Mouse (Mus musculus) heart, embryonic 15.5 days (tissue): Measurements from ENCODE around the gene Gla. TPM values are rescaled to one million over a fixed set of nuclear protein-coding genes. Genes with fewer than 3 reads are reported as not detected.

ENCODE experiments used
- ATAC-seq: fragments of 200-750 bp; cut with Nextera tagmentation; replicated peaks from 2 replicates; pipeline ENCODE4 v1.8.0; 2017; ENCODE audit warnings: low read depth, moderate TSS enrichment; ENCODE audit not compliant: insufficient number of reproducible peaks, insufficient read depth, low FRiP score
- H3K27ac ChIP-seq: fragments of 300-500 bp; sonication (generic); 2 replicates; pipeline ENCODE4 v1.5.1; 2015; ENCODE audit warnings: mild to moderate bottlenecking, inconsistent platforms
- H3K27me3 ChIP-seq: fragments of 300-500 bp; sonication (generic); 2 replicates; pipeline ENCODE4 v1.6.1; 2015; ENCODE audit warnings: inconsistent platforms
- H3K36me3 ChIP-seq: fragments of 300-500 bp; sonication (generic); 2 replicates; pipeline ENCODE4 v1.6.1; 2015; ENCODE audit warnings: mild to moderate bottlenecking, inconsistent platforms
- H3K4me1 ChIP-seq: fragments of 300-500 bp; sonication (generic); replicated peaks from 2 replicates; pipeline ENCODE4 v1.6.1; 2015; ENCODE audit warnings: inconsistent platforms
- H3K4me2 ChIP-seq: fragments of 300-500 bp; sonication (generic); 2 replicates; pipeline ENCODE4 v1.6.1; 2015; ENCODE audit warnings: inconsistent platforms, mild to moderate bottlenecking, moderate library complexity
- H3K4me3 ChIP-seq: fragments of 300-500 bp; sonication (generic); 2 replicates; pipeline ENCODE4 v1.5.1; 2015; ENCODE audit warnings: mild to moderate bottlenecking, inconsistent platforms
- H3K9ac ChIP-seq: fragments of 300-500 bp; sonication (generic); 2 replicates; pipeline ENCODE4 v1.6.1; 2015; ENCODE audit warnings: mild to moderate bottlenecking, inconsistent platforms
- H3K9me3 ChIP-seq: fragments of 300-500 bp; sonication (generic); replicated peaks from 2 replicates; pipeline ENCODE4 v1.6.1; 2016; ENCODE audit warnings: inconsistent platforms
- WGBS: fragments of 180-500 bp; shearing (Covaris S2); methylation state at CpG from one replicate; pipeline ENCODE4 v1.1.7; 2015; ENCODE audit warnings: mixed read lengths; 5-methylcytosine and 5-hydroxymethylcytosine counted together
- polyA plus RNA-seq: library from polyadenylated mRNA; unstranded; fragments of >200 nt; fragmentation: Nextera tagmentation; extraction: Ambion mirVana; gene quantifications from 2 replicates; pipeline ENCODE4 v1.2.1, GENCODE M21; 2015

Gene Gla
- polyA plus RNA-seq, 1 experiment from 2014 or later: 2.8 TPM

DNA sequence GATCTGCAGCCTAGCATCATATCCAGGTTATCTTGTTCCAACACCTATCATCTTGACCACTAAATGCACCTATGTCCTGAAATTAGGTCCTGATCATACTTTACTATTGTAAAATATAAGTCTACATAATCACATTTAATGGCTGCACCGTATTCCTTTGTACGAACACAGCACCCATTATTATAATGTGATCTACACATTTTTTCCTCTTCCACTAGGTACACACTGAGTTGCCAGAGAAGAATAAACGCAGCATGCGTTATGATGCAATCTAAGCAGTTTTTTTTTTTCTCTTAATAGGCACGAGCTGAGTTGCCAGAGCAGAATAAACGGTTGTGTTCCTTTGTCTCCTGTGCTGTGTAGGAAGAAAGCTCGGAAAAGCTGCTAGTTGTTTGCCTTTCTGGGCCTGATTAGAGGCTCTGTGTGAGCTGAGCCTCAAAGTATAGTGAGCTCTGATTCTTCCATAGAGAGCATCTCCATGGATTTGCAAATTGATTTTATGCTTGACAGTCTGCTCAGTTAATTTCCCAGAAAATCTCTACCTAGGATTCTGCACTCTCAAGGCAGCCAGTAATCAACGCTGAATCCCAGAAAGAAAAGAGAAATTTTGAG is 19.4 kb upstream of the Gla start:
- Histone ChIP-seq H3K4me3 (no peak overlapping the region), H3K27me3 (no peaks in the 10 kb centered on the region), H3K9ac (no peak overlapping the region), H3K36me3 (no peaks in the 10 kb centered on the region), H3K27ac (no peak overlapping the region), H3K4me2 (no peak overlapping the region), H3K9me3 (no peaks in the 10 kb centered on the region), H3K4me1 (no peaks in the 10 kb centered on the region)
- 65% methylated on average over 8 of the region's 8 CpGs for WGBS
- ATAC-seq: no peak

DNA sequence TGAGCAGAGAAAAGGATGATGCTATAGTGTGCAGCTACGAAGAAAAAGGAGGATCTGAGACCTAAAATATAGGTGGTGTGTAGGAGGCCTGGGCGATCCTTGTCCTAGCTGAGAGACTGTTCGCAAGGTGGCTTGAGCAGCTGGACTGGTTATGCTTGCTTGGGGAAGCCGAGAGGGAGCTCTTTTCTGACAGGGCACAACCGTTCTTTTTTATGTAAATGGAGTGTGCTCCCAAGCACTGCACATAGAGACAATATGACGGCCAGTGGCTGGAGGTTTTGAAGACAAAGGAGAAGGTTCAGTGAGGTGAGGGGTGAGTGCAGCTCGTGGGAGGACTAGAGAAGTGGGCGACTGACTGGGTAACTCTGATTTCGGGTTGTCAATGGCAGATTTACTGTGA is 18.8 kb upstream of the Gla start:
- 62% methylated on average over 9 of the region's 9 CpGs for WGBS

DNA sequence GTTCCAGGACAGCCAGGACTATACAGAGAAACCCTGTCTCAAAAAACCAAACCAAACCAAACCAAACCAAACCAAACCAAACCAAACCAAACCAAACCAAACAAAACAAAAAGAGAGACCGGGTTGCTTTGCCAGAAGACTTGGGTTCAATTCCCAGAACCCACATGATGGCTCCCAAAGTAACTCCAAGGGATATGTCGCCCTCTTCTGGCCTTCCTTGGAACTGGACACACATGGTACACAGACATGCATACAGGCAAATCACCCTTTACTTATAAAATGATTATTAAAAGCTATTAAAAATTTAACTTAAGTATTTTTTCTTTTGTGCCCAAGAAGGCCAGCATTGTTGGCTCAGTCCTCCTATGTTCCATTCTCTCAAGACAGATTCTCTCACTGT is 13.4 kb upstream of the Gla start:
- Histone ChIP-seq H3K36me3 (no peaks in the 10 kb centered on the region), H3K27me3 (no peaks in the 10 kb centered on the region), H3K27ac (no peak overlapping the region), H3K9me3 (no peaks in the 10 kb centered on the region), H3K4me3 (no peak overlapping the region), H3K4me2 (no peak overlapping the region), H3K4me1 (no peaks in the 10 kb centered on the region), H3K9ac (no peak overlapping the region)
- no peak for ATAC-seq
- 53% methylated on average over 2 of the region's 2 CpGs for WGBS

More for the DNA sequence above, 18.8 kb upstream of the Gla start:
- Histone ChIP-seq H3K27ac (no peak overlapping the region), H3K4me1 (no peaks in the 10 kb centered on the region), H3K27me3 (no peaks in the 10 kb centered on the region), H3K4me2 (no peak overlapping the region), H3K36me3 (no peaks in the 10 kb centered on the region), H3K9ac (no peak overlapping the region), H3K9me3 (no peaks in the 10 kb centered on the region), H3K4me3 (no peak overlapping the region)
- no peak for ATAC-seq

DNA sequence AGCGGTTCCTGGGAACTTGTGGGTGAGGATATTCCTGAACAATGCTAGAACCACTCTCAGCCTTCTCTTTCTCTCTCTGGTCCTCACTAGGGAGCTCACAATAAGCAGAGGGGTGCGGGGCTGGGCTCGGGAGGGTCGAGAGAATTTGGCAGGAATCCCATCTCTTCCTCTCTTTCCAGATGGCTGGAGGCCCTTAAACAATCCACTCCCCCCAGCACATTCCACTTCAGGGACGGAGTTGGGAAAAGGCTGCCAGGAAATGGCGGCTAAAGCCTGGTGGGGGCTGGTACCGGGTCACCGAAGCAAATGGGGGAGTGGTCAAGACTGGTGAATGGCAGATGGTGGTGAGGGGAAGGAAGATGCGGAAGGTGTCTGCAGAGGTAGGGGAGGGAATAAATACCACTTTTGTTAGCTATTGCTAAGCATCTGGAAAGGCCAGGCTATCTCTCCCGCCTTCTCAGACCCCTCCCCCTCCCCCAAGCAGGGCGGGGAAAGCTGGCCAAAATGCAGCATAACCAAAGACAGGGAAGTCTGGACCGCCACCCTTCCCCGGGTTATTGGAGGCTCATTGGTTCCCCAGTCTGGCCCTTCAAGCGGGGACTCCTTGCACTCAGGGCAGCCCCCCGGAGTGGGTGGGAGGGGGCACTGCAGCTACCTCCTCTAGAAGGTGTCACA is 11.5 kb upstream of the Gla start:
- Histone ChIP-seq H3K9ac (0 out of 2 replicates have a peak overlapping the region, but pooled peaks have one; percentile 21), H3K27ac (peak overlapping the region; percentile 86), H3K4me3 (peak overlapping the region; percentile 48), H3K27me3 (no peaks in the 10 kb centered on the region), H3K4me1 (no peaks in the 10 kb centered on the region), H3K9me3 (no peaks in the 10 kb centered on the region), H3K4me2 (peak overlapping the region; percentile 65), H3K36me3 (no peaks in the 10 kb centered on the region)
- ATAC-seq: peak; percentile 84
- 14% methylated on average over 15 of the region's 15 CpGs for WGBS

DNA sequence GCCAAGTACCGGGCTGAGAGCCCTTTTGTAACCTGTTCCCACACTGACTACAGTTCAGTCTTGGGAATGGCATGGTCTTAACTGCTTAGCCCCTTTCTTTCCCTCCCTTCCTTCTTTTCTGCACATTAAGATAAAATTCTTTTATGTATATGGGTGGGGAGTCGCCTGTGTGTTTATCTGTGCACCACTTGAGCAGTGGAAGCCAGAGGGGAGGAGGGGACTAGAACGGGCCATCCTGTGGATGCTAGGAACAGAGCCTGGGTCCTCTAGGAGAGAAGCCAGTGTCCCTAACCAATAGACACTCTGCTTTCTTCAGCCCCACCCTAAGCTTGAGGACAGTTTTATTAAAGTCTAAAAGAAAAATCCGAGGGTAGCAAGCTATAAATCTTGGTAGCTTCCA is 10.1 kb upstream of the Gla start:
- Histone ChIP-seq H3K27ac (no peak overlapping the region), H3K4me3 (no peak overlapping the region), H3K9me3 (no peaks in the 10 kb centered on the region), H3K27me3 (no peaks in the 10 kb centered on the region), H3K9ac (no peak overlapping the region), H3K36me3 (no peaks in the 10 kb centered on the region), H3K4me2 (no peak overlapping the region), H3K4me1 (no peaks in the 10 kb centered on the region)
- 63% methylated on average over 4 of the region's 4 CpGs for WGBS
- ATAC-seq: no peak

DNA sequence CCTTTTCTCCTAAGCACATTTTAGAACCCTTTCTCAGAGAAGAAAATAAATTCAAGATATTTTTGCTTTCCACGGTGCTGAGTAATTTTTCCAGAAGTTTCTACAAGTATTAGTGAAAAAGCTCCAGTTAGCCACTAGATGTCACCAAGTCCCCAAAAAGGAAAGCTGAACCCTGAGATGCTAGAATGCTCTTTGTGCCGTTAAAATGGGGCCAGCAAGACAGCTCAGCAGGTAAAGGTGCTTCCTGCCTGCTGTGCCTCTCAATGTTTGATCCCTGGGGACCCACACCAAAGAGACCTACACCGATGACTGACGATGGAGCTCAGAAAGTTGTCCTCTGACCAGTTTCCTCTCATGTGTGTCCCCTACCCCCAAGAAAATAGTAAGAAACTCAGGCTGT is 8.5 kb upstream of the Gla start:
- Histone ChIP-seq H3K9ac (no peak overlapping the region), H3K27ac (no peak overlapping the region), H3K27me3 (no peaks in the 10 kb centered on the region), H3K9me3 (no peaks in the 10 kb centered on the region), H3K4me3 (no peak overlapping the region), H3K4me2 (no peak overlapping the region), H3K36me3 (no peaks in the 10 kb centered on the region), H3K4me1 (no peaks in the 10 kb centered on the region)
- ATAC-seq: no peak
- WGBS: 31% methylated on average over 4 of the region's 4 CpGs

DNA sequence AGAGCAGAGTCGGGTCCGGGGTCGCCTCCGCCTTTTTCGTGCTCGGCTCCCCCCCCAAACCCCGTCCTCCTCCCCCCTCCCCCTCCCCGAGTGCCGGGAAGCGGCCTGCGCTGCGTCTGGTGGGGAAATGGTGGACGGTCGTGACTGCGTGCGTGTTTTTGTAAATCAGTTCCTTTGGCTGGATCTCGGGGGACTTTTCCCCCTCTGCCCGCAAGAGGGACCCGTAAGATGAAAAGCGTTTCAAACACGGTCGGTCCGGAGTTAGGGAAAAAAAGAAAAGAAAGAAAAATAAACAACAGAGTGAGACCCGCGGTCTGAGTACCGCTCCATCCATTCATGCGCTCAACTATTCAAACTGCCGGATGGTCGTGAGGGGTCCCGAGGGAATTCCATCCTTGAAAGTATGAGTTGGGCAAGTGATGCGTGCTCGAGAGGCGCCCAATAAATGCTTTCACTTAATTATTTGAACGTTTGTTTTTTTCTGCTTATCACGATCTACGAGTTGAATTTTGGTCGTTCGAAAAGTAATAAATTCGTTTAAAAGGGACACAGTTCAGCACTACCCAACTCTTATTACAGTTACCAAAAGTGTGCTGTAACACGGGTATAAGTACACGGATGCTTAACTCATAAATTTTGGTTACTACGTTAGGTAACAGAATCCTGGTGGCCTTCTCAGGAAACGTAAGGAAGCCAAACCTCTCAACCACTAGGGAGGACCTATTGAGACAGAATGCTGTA is 625 bp upstream of the Gla start:
- ATAC-seq: peak; percentile 81
- no peaks in the 10 kb centered on the region for H3K27me3 ChIP-seq
- peak overlapping the region; percentile 90 for H3K27ac ChIP-seq
- peak overlapping the region; percentile 60 for H3K4me2 ChIP-seq
- H3K4me1 ChIP-seq: peaks cover 4% of the 10 kb centered on the region; the same call in 1 of the 2 replicates
- H3K9me3 ChIP-seq: no peaks in the 10 kb centered on the region
- H3K36me3 ChIP-seq: no peaks in the 10 kb centered on the region
- H3K4me3 ChIP-seq: peak overlapping the region; percentile 62
- WGBS: 10% methylated on average over 36 of the region's 43 CpGs
- peak overlapping the region; percentile 60 for H3K9ac ChIP-seq

DNA sequence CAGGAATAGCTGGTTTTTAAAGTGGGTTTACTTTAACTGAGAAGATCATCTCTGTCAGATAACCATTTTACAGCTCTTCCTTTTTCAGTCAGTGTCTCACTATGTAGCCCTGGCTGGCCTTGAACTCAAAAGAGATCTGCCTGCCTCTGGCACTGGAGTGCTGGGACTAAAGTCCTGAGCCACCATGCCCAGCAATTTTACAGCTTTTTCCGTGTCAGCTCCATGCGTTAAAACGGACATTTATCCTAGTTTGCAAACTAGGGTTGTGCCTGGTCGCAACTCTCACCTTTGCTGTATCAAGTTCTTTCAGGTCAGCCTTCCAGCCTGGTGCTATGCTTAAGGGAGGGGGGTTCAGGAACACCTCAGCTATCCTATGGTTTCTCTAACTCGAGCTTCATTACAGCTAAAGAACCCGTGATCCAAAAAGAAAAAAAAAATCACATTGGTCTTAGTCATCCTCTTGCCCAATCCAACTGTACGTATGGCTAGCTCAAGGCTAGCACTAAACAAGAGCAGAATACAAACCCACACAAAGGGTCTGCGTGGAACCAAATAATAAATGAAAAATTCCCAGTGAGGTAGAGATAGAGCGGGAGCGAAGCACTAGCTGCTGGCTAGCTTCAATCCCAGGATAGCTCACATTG is 881 bp downstream of the Gla start:
- H3K4me1 ChIP-seq: peaks cover 4% of the 10 kb centered on the region; the same call in 1 of the 2 replicates
- no peak for ATAC-seq
- H3K9ac ChIP-seq: peak overlapping the region; percentile 37; the same call in 1 of the 2 replicates
- peak overlapping the region; percentile 61 for H3K4me2 ChIP-seq
- 20% methylated on average over 10 of the region's 10 CpGs for WGBS
- H3K27ac ChIP-seq: no peak overlapping the region
- H3K27me3 ChIP-seq: no peaks in the 10 kb centered on the region
- H3K4me3 ChIP-seq: peak overlapping the region; percentile 62
- no peaks in the 10 kb centered on the region for H3K36me3 ChIP-seq
- no peaks in the 10 kb centered on the region for H3K9me3 ChIP-seq

DNA sequence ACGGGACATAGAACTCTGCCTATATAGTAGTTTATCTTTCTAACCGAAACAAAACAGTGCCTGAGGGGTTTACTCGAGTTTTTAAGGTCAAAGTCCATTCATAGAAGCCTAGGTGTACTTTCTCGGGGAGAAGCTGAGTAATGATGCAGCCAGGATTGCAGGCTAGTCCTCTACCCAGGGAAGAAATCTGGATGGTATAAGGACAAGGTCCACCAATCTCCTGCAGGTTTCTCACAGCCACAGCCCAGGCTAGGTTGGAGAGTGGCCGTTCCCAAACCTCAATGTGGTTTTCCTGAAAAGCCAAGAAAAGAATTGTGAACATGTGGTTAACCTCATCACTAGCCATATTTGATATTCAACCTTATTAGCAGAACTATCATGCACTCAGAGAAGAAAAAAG is 11.1 kb downstream of the Gla start:
- WGBS: 44% methylated on average over 5 of the region's 5 CpGs
- Histone ChIP-seq H3K4me3 (no peak overlapping the region), H3K27me3 (no peaks in the 10 kb centered on the region), H3K27ac (no peak overlapping the region), H3K4me2 (no peak overlapping the region), H3K4me1 (peaks cover 4% of the 10 kb centered on the region), H3K9ac (no peak overlapping the region), H3K9me3 (no peaks in the 10 kb centered on the region), H3K36me3 (peaks cover 7% of the 10 kb centered on the region; the same call in 1 of the 2 replicates)
- no peak for ATAC-seq

DNA sequence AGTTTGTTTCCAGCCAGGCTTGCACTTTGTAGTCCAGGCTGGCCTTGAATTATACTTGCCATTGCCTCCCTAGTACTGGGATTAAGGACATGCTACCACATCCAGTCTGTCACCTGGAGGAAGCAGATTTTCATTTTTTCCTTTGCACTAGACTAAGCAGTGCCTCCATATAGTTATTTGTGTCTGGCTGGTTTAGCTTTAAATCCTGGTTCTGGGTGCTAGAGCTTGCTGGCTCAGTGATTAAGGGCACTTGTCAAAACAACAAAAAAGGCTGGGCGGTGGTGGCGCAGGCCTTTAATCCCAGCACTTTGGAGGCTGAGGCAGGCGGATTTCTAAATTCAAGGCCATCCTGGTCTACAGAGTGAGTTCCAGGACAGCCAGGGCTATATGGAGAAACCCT is 11.9 kb downstream of the Gla start:
- no peak overlapping the region for H3K27ac ChIP-seq
- no peak overlapping the region for H3K9ac ChIP-seq
- no peak overlapping the region for H3K4me3 ChIP-seq
- H3K4me1 ChIP-seq: peaks cover 4% of the 10 kb centered on the region
- no peaks in the 10 kb centered on the region for H3K27me3 ChIP-seq
- no peak for ATAC-seq
- no peak overlapping the region for H3K4me2 ChIP-seq
- WGBS: 90% methylated on average over 3 of the region's 3 CpGs
- no peaks in the 10 kb centered on the region for H3K9me3 ChIP-seq
- peaks cover 7% of the 10 kb centered on the region; the same call in 1 of the 2 replicates for H3K36me3 ChIP-seq

DNA sequence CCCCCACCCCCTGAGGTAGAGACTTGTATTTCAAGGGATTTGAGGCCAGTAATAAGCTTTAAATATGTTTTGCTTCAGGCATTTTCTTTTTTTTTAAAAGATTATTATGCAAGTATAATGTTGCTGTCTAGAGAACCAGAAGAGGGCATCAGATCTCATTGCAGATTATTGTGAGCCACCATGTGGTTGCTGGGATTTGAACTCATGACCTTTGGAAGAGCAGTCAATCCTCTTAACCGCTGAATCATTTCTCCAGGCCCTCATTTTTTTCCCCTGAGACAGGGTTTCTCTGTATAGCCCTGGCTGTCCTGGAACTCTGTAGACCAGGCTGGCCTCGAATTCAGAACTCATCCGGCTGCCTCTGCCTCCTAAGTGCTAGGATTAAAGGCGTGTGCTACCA is 12.7 kb downstream of the Gla start:
- H3K9me3 ChIP-seq: no peaks in the 10 kb centered on the region
- H3K27me3 ChIP-seq: no peaks in the 10 kb centered on the region
- H3K4me3 ChIP-seq: no peak overlapping the region
- WGBS: 80% methylated on average over 4 of the region's 4 CpGs
- no peak overlapping the region for H3K4me2 ChIP-seq
- ATAC-seq: no peak
- H3K4me1 ChIP-seq: peaks cover 4% of the 10 kb centered on the region
- H3K9ac ChIP-seq: no peak overlapping the region
- peaks cover 7% of the 10 kb centered on the region; the same call in 1 of the 2 replicates for H3K36me3 ChIP-seq
- no peak overlapping the region for H3K27ac ChIP-seq
